Mouse (Mus musculus) left cerebral cortex, postnatal 36 days (tissue): ENCODE measurements around the gene Sun2. TPM values are rescaled to one million over a fixed set of nuclear protein-coding genes. Genes with fewer than 3 reads are reported as not detected.

Source experiments
- DNase-seq, 2 experiments: peaks; one replicate each; pipeline ENCODE4 v3.0.0; 2021 to 2022; ENCODE audit warnings: low spot score in 2 of 2, mixed read lengths in 1 of 2
- intact Hi-C: fragments of 180-260 bp; cut with DNase I; formaldehyde crosslinking; loops from one replicate; pipeline ENCODE4 v1.15.1; 2025
- total RNA-seq, 2 experiments: library from RNA; stranded (reverse); gene quantifications; 2 replicates each; pipeline ENCODE4 v1.2.3; 2021

Gene Sun2
- total RNA-seq, 2 experiments from 2014 or later, result 43.2 to 47.5 TPM

DNA sequence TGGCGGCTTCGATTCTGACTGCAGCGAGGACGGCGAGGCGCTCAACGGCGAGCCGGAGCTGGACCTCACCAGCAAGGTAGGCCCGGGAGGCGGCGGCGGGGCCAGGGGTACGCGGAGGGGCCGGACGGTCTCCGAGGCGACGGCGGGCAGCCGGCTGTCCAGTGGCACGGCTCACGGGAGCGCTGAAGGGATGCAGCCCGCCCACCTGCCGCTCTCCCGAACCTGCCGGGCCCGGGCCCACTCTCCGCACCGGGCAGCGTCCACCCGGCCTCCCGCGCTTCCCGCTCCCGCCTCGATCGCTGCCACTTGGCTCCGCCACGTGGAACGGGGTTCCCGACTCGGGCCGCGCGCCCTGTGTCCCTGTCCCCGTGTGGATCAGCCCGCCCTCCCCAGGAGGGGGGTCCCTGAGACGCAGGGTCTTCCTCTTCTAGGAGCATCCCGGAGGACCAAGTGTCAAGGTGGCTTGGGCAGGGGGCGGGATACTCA is 51.3 kb downstream of the Sun2 start:
- peak in 1 of 2 experiments; percentile 66 for DNase-seq
- intact Hi-C loops, result no loop called here

- intact Hi-C loops, result no loop called here
- peak; percentile 97 to 98 for DNase-seq
Measured at GRCm38 (mm10) chr15:79690426-79691022, 51.8 kb downstream of the Sun2 start, which contains the start of gene Gtpbp1. Gene Gtpbp1, plus strand, starts transcription at chr15:79690845.

- DNase-seq, result no peak
- intact Hi-C loops, result no loop called here
Measured at GRCm38 (mm10) chr15:79689662-79690425, 52.5 kb downstream of the Sun2 start.

GRCm38 (mm10) chr15:79688268-79688956 is 53.9 kb downstream of the Sun2 start:
- no peak for DNase-seq
- intact Hi-C loops, result no loop called here

- intact Hi-C loops, result loop anchor here (2.0 kb wide), 1 partner anchor 17 kb away; the partner anchor contains the start of gene Tomm22
- peak; percentile 96 to 98 for DNase-seq
Measured at GRCm38 (mm10) chr15:79687646-79688267, 54.6 kb downstream of the Sun2 start, which contains the start of gene Josd1. Gene Josd1, minus strand, starts transcription at chr15:79687919.

DNA sequence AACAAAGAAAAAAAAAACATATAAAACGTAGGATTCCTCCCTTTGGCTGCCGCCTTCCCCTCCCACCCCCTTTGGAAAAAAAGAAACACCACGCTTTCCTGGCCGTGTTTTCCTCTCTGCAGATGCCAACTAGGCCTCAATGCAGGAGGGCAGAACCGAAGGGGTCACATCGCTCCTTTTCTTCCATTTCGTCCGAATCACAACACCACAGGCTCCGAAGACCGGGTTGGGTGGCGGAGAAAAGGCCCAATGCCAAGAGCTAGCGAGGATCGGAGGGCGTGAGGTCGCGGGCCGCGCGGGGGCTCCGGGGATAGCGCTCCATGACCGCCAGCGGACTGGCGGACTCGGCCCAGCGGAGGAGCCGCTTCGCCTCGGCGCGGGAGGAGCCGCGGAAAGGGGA is 55.2 kb downstream of the Sun2 start:
- DNase-seq, result peak in 1 of 2 experiments; percentile 61
- intact Hi-C loops, result loop anchor here (2.0 kb wide), 1 partner anchor 16 kb away; the partner anchor contains the start of gene Tomm22

DNA sequence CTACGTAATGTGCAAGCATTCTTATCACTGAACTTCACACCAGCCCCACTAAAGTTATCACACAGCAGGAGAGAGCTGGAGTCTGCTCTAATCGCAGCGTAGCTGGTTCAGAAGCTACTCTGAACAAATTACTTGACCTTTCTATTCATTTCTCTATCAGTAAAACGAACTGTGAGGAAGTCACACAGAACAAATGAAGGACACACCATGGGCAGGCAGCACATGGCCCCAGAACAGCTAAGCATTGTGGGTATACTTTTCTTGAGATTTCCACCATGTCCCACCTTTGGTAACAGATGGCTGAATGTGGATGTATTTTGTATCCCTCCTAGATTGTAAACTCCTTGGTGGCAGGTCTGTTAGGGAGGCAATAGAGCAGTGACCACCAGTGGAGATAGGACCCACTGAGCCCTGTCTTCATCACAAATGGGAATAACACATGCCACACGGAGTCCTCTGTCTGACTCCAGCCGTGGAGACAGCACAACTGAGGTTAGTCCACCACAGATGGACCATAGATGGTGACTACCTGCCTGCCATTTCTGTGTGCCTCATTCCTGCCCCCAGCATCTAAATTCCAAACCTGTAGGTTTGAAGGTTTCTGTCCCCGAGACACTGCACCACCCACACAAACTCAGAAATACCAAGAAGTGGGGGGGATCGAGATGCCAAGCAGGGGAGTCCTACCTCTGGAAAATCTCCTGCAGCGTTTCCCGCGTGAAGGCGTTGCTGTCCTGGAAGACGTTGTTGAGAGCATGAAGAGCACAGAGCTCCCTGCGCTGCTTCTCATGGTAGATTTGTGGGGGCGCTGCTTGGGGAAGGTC is 56.1 kb downstream of the Sun2 start:
- intact Hi-C loops, result loop anchor here (2.0 kb wide), 1 partner anchor 15 kb away; the partner anchor contains the start of gene Tomm22
- DNase-seq, result peak in 1 of 2 experiments; percentile 31

- intact Hi-C loops, result no loop called here
- DNase-seq, result no peak
Measured at GRCm38 (mm10) chr15:79685141-79685641, 57.1 kb downstream of the Sun2 start.

DNA sequence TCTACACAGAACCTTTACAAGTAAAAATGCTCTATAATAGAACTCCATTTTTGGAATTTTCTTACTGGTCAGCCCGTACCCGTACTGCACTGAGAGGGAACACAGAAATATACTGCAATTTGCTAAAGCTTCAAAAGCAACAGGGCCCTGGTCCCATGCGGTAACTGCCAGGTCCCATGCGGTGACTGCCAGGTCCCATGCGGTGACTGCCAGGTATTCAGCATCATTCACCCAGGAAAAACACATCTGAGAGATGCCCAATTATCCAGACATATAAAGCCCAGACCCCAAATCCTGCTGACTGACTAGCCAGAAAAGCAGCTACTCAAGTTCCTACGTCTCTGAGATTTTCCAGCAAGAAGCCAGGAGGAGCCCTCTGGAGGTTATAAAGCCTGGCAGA is 57.7 kb downstream of the Sun2 start:
- intact Hi-C loops, result no loop called here
- DNase-seq, result no peak

DNA sequence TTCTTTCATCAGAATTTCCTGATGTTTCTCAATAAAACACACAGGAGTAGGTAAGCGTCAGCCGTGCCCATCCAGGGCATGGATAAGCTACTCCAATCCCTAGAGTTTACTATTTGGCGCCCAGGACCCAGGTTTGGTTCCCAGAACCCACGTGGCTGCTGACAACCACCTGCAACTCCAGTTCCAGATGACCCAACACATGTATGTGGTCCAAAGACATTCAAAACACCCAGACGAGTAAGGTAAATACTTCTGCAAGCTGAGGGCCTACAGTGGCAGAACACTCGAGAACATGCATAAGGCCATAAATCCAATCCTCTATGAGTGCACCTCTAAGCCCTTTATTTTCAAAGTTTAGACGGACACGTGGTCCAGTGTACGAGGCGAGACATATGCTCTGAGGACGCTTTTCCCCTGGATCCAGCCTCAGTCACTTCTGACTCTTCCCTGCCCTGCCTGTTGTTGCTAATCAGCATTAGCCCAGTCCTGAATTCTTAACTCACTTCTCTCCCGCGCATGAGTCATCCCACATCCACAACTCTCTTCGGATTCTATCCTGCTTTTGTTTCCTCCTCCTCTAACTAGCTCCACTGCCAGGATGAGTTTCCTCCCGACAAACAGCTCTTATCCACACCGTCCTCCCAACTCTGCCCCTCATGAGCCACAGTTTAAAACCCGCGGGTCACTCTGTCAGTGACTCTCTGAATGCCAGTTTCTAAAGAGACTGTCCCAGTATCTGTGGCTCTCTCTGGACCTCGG is 58.5 kb downstream of the Sun2 start:
- peak in 1 of 2 experiments; percentile 36 for DNase-seq
- intact Hi-C loops, result no loop called here

GRCm38 (mm10) chr15:79683146-79683545 is 59.2 kb downstream of the Sun2 start:
- intact Hi-C loops, result no loop called here
- no peak for DNase-seq

DNA sequence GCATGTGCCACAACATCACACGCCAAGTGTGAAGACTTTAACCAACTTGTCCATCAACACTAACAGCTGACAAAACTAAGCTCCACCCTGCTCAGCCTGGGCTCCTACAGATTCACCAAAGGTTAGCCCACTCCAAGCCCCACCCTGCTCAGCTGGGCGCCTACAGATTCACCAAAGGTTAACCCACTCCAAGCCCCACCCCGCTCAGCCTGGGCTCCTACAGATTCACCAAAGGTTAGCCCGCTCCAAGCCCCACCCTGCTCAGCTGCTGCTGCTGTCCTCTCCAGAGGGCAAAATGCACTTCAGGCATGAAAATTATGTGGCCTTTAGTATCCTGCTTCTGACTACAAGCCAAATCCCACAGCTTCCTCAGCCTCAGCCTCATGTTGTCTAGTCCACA is 60.4 kb downstream of the Sun2 start:
- intact Hi-C loops, result no loop called here
- DNase-seq, result no peak

DNA sequence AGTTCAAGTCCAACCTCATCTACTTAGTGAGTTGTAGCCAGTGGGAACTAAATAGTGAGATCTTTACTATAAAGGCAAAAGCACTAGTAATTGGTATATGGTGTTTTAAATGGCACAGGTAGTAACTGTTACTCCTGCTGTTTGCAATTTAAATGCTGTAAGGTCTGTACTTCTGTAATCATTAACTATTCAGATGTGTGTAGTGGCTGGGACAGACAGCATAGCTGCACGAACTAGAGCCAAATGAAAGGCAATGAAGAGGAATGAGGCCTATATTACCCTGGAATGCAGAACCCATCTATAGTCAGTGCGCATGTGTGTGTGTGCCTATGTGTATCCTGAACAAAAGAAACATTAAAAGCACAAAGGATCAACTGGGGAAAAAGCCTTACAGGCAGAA is 64.4 kb downstream of the Sun2 start:
- no peak for DNase-seq
- intact Hi-C loops, result no loop called here

Other genes with a start within 250 kb of the Sun2 start
- gene Kcnj4, start 237.3 kb downstream of the Sun2 start, total RNA-seq, result 100 to 1,000 TPM; 207 to 223 TPM
- gene Kdelr3, start 226.1 kb downstream of the Sun2 start, total RNA-seq, result 1 to 10 TPM in 1 of 2 experiments, under 1 TPM in 1; 0.59 to 1.1 TPM
- gene Ddx17, start 195.8 kb downstream of the Sun2 start, total RNA-seq, result 100 to 1,000 TPM; 265 to 366 TPM
- gene Dmc1, start 137.4 kb downstream of the Sun2 start, total RNA-seq, result 1 to 10 TPM; 1.3 to 1.4 TPM
- gene Fam227a, start 83.6 kb downstream of the Sun2 start, total RNA-seq, result 10 to 100 TPM in 1 of 2 experiments, 1 to 10 TPM in 1; 8.0 to 13.2 TPM
- 10 to 100 TPM; 43.5 to 56.1 TPM for gene Cby1, start 83.3 kb downstream of the Sun2 start, total RNA-seq
- gene Tomm22, start 71.7 kb downstream of the Sun2 start, total RNA-seq, result 10 to 100 TPM; 90.7 to 100.0 TPM
- gene Josd1, start 54.6 kb downstream of the Sun2 start, total RNA-seq, result 10 to 100 TPM; 64.0 to 69.3 TPM
- 10 to 100 TPM; 45.1 to 47.1 TPM for gene Gtpbp1, start 51.7 kb downstream of the Sun2 start, total RNA-seq
- 10 to 100 TPM; 50.7 to 51.3 TPM for gene Dnal4, start 35.3 kb upstream of the Sun2 start, total RNA-seq
- gene Nptxr, start 62.2 kb upstream of the Sun2 start, total RNA-seq, result 100 to 1,000 TPM; 800 to 830 TPM
- 10 to 100 TPM; 17.3 to 19.1 TPM for gene Npcd, start 91.7 kb upstream of the Sun2 start, total RNA-seq
- 100 to 1,000 TPM; 412 to 417 TPM for gene Cbx6, start 92.2 kb upstream of the Sun2 start, total RNA-seq
- gene Apobec3, start 149.1 kb upstream of the Sun2 start, total RNA-seq, result 1 to 10 TPM; 4.9 to 5.1 TPM
- 10 to 100 TPM; 40.5 to 46.5 TPM for gene Cbx7, start 228.6 kb upstream of the Sun2 start, total RNA-seq